9 mouse cellular contexts compared by ENCODE assay signal in genomic region chr12:79890887-79891286, GRCm38 (mm10).
DNase-seq lines count a peak whose midpoint lies in the region; ATAC-seq lines count a peak whose summit lies in the region.
"Had no signal": no experiment of that assay in that cellular context is flagged by ENCODE, and none has a peak within 500 bp of the region (broad histone marks: within the 10 kb centered on the region; RNA-seq: fewer than 3 reads in every experiment).

No protein-coding gene starts in this region.

- DNase-seq in heart, adult 11 months = peak; percentile 98
- DNase-seq in NIH3T3 (ENCODE audit: low read depth) (peak; percentile 67), MN1 (ENCODE audit: low spot score) (no peak)
- DNase-seq in limb, embryonic 11.5 days (ENCODE audit: low spot score) = no peak
- DNase-seq in spleen, adult 12 weeks (ENCODE audit: low spot score) = no peak
- no peak for DNase-seq in Muller cell, postnatal 12 days (ENCODE audit: inconsistent ontology term)

- H3K9me3 ChIP-seq in heart, embryonic 12.5 days (replicated peaks) = no peaks in the 10 kb centered on the region
- H3K9me3 ChIP-seq in embryonic facial prominence, embryonic 15.5 days (replicated peaks) = no peaks in the 10 kb centered on the region
- H3K9me3 ChIP-seq in limb, embryonic 11.5 days (ENCODE audit: control insufficient read depth, low read length) = no peaks in the 10 kb centered on the region
- H3K9me3 ChIP-seq: liver, embryonic 15.5 days had no signal

- H3K9ac ChIP-seq in heart, embryonic 12.5 days = no peak overlapping the region
- H3K9ac ChIP-seq in embryonic facial prominence, embryonic 15.5 days = no peak overlapping the region
- H3K9ac ChIP-seq in limb, embryonic 11.5 days (ENCODE audit: low read length) = peak overlapping the region; percentile 9; the same call in 1 of the 2 replicates
- H3K9ac ChIP-seq: liver, embryonic 15.5 days had no signal

- H3K4me2 ChIP-seq in heart, embryonic 12.5 days = no peak overlapping the region
- no peak overlapping the region for H3K4me2 ChIP-seq in embryonic facial prominence, embryonic 15.5 days (replicated peaks)
- no peak overlapping the region for H3K4me2 ChIP-seq in limb, embryonic 11.5 days (ENCODE audit: low read depth, severe bottlenecking)
- H3K4me2 ChIP-seq: liver, embryonic 15.5 days had no signal

- H3K36me3 ChIP-seq in heart, embryonic 12.5 days = no peaks in the 10 kb centered on the region
- H3K36me3 ChIP-seq in embryonic facial prominence, embryonic 15.5 days = no peaks in the 10 kb centered on the region
- no peaks in the 10 kb centered on the region for H3K36me3 ChIP-seq in limb, embryonic 11.5 days (ENCODE audit: control insufficient read depth, insufficient read depth, low read length)
- H3K36me3 ChIP-seq: liver, embryonic 15.5 days had no signal

- H3K4me3 ChIP-seq in heart, embryonic 12.5 days = no peak overlapping the region
- no peak overlapping the region for H3K4me3 ChIP-seq in embryonic facial prominence, embryonic 15.5 days (replicated peaks)
- no peak overlapping the region for H3K4me3 ChIP-seq in limb, embryonic 11.5 days (ENCODE audit: low read depth, low read length)
- H3K4me3 ChIP-seq: liver, embryonic 15.5 days had no signal

- 23% methylated on average over 4 of the region's 4 CpGs for WGBS in heart, embryonic 12.5 days
- 13% methylated on average over 4 of the region's 4 CpGs for WGBS in embryonic facial prominence, embryonic 15.5 days
- 5% methylated on average over 4 of the region's 4 CpGs for WGBS in limb, embryonic 11.5 days

- no peak overlapping the region for H3K27ac ChIP-seq in heart, embryonic 12.5 days (ENCODE audit: poor library complexity, severe bottlenecking)
- H3K27ac ChIP-seq in embryonic facial prominence, embryonic 15.5 days (replicated peaks) = peak overlapping the region; percentile 82
- H3K27ac ChIP-seq in limb, embryonic 11.5 days (replicated peaks; ENCODE audit: low read depth, low read length) = no peak overlapping the region; the same call in 1 of the 2 replicates
- H3K27ac ChIP-seq: liver, embryonic 15.5 days had no signal

- ATAC-seq in heart, embryonic 12.5 days (ENCODE audit: insufficient number of reproducible peaks, low FRiP score) = no peak
- peak; percentile 51; the same call in 1 of the 2 replicates for ATAC-seq in embryonic facial prominence, embryonic 15.5 days (ENCODE audit: insufficient number of reproducible peaks, low FRiP score, low TSS enrichment, low read depth)
- peak; percentile 65 for ATAC-seq in limb, embryonic 11.5 days (ENCODE audit: insufficient number of reproducible peaks, low FRiP score, low TSS enrichment, low read depth)

- peaks cover 16% of the 10 kb centered on the region for H3K4me1 ChIP-seq in heart, embryonic 12.5 days (replicated peaks)
- peaks cover 49% of the 10 kb centered on the region for H3K4me1 ChIP-seq in embryonic facial prominence, embryonic 15.5 days
- peaks cover 25% of the 10 kb centered on the region for H3K4me1 ChIP-seq in limb, embryonic 11.5 days (ENCODE audit: control insufficient read depth, insufficient read depth, low read length)
- H3K4me1 ChIP-seq: liver, embryonic 15.5 days had no signal

- no peaks in the 10 kb centered on the region for H3K27me3 ChIP-seq in heart, embryonic 12.5 days (replicated peaks)
- H3K27me3 ChIP-seq in embryonic facial prominence, embryonic 15.5 days = no peaks in the 10 kb centered on the region
- no peaks in the 10 kb centered on the region for H3K27me3 ChIP-seq in limb, embryonic 11.5 days (ENCODE audit: control insufficient read depth, insufficient read depth, low read length)
- H3K27me3 ChIP-seq: liver, embryonic 15.5 days had no signal

Comparison
In these comparisons a context has a peak if more than half of its experiments do, and no peak if none do; other contexts are left out.
1. DNase-seq: peak in heart, adult 11 months (single experiment) and NIH3T3 (single experiment); none in limb, embryonic 11.5 days (single experiment), MN1 (single experiment), spleen, adult 12 weeks (single experiment) and Muller cell, postnatal 12 days (single experiment).